Mouse (Mus musculus): ENCODE results near the gene Plcxd2. TPM values are rescaled to one million over a fixed set of nuclear protein-coding genes. Genes with fewer than 3 reads are reported as not detected.

The Plcxd2 gene
- polyA plus RNA-seq, 1 experiment from 2014 or later: 0.49 TPM

DNA sequence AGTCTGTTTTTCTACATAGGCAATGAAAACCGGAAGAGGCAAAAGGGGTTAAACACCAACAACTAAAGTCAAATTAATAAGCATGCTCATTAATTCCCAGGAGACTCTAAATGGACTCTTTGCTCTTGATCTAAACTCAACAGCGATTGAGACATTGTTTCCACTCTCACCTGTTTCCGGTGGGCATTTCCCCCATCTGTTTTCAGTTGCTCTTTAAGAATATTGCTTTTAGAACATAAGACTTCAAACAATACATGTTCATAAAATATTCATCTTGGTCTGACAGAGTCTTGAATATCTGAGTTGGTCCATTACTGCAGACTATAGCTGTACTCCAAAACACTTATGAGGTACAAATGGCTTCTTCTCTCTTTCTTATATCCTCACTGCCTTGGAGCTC is 9.0 kb downstream of the Plcxd2 start:
- Histone ChIP-seq H3K4me1 (ENCODE audit: control insufficient read depth, insufficient read depth, low read length) (no peaks in the 10 kb centered on the region), H3K36me3 (ENCODE audit: control insufficient read depth, insufficient read depth, low read length) (no peaks in the 10 kb centered on the region), H3K9ac (ENCODE audit: low read depth, low read length) (no peak overlapping the region), H3K4me2 (no peak overlapping the region), H3K27ac (ENCODE audit: low read depth, low read length) (no peak overlapping the region), H3K4me3 (ENCODE audit: low read depth, low read length) (no peak overlapping the region), H3K27me3 (ENCODE audit: control insufficient read depth, insufficient read depth, low read length) (no peaks in the 10 kb centered on the region), H3K9me3 (replicated peaks; ENCODE audit: control insufficient read depth, low read length) (no peaks in the 10 kb centered on the region)
- 89% methylated on average over 3 of the region's 3 CpGs for WGBS (ENCODE audit: insufficient replicate concordance)
- ATAC-seq (replicated peaks; ENCODE audit: insufficient number of reproducible peaks, low FRiP score, low TSS enrichment): no peak

- no peak for ATAC-seq (replicated peaks; ENCODE audit: insufficient number of reproducible peaks, low FRiP score, low TSS enrichment)
- Histone ChIP-seq H3K27ac (ENCODE audit: low read depth, low read length) (no peak overlapping the region), H3K9ac (ENCODE audit: low read depth, low read length) (no peak overlapping the region), H3K4me1 (ENCODE audit: control insufficient read depth, insufficient read depth, low read length) (no peaks in the 10 kb centered on the region), H3K27me3 (ENCODE audit: control insufficient read depth, insufficient read depth, low read length) (no peaks in the 10 kb centered on the region), H3K4me2 (no peak overlapping the region), H3K9me3 (replicated peaks; ENCODE audit: control insufficient read depth, low read length) (no peaks in the 10 kb centered on the region), H3K4me3 (ENCODE audit: low read depth, low read length) (no peak overlapping the region), H3K36me3 (ENCODE audit: control insufficient read depth, insufficient read depth, low read length) (no peaks in the 10 kb centered on the region)
- 78% methylated on average over 10 of the region's 10 CpGs for WGBS (ENCODE audit: insufficient replicate concordance)
Measured at GRCm38 (mm10) chr16:45999374-46000191, 10.4 kb downstream of the Plcxd2 start.

GRCm38 (mm10) chr16:45998231-45998630 is 11.8 kb downstream of the Plcxd2 start:
- Histone ChIP-seq H3K27ac (ENCODE audit: low read depth, low read length) (no peak overlapping the region), H3K9me3 (replicated peaks; ENCODE audit: control insufficient read depth, low read length) (no peaks in the 10 kb centered on the region), H3K4me2 (no peak overlapping the region), H3K27me3 (ENCODE audit: control insufficient read depth, insufficient read depth, low read length) (no peaks in the 10 kb centered on the region), H3K4me1 (ENCODE audit: control insufficient read depth, insufficient read depth, low read length) (no peaks in the 10 kb centered on the region), H3K9ac (ENCODE audit: low read depth, low read length) (no peak overlapping the region), H3K4me3 (ENCODE audit: low read depth, low read length) (no peak overlapping the region), H3K36me3 (ENCODE audit: control insufficient read depth, insufficient read depth, low read length) (no peaks in the 10 kb centered on the region)
- ATAC-seq (replicated peaks; ENCODE audit: insufficient number of reproducible peaks, low FRiP score, low TSS enrichment): no peak
- WGBS (ENCODE audit: insufficient replicate concordance): 64% methylated on average over 7 of the region's 7 CpGs

DNA sequence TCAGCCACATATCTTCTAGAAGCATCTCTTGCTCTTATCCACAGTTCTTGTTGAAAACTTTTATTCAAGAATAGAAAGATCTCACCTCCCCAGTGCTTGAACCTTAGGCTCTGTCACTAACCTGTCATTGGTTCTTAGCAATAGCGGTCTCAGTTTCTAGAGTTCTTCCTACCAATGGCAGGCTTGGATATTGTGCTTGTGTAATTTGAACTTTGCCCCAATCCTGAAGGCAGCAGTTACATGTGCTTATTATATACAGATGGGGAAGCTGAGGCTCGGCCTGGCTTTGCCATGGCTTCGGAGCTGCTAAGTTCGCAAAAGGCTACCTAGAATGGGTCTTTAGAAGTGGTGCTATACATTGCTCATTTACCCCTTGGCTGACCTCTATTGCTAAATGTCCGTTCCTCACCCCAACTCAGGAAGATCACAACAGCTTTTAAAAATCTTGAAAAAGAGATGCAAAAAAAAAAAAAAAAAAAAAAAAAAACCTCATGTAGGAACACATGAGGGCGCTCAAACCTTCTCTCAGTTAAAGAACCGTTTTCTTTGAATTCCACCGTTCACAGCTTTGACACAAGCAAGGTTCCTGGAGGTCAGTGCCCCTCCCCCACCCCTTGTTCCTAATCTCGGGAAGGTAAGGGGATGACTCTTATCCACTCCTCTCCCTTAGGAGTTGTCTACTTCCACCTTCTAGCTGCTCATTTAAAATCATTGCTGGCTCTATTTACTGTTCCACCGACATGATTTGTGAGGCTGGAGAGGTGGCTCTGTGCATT is 18.9 kb downstream of the Plcxd2 start:
- Histone ChIP-seq H3K27ac (ENCODE audit: low read depth, low read length) (no peak overlapping the region), H3K9ac (ENCODE audit: low read depth, low read length) (no peak overlapping the region), H3K9me3 (replicated peaks; ENCODE audit: control insufficient read depth, low read length) (no peaks in the 10 kb centered on the region), H3K4me1 (ENCODE audit: control insufficient read depth, insufficient read depth, low read length) (no peaks in the 10 kb centered on the region), H3K4me2 (no peak overlapping the region), H3K36me3 (ENCODE audit: control insufficient read depth, insufficient read depth, low read length) (no peaks in the 10 kb centered on the region), H3K4me3 (ENCODE audit: low read depth, low read length) (no peak overlapping the region), H3K27me3 (ENCODE audit: control insufficient read depth, insufficient read depth, low read length) (no peaks in the 10 kb centered on the region)
- 47% methylated on average over 10 of the region's 10 CpGs for WGBS (ENCODE audit: insufficient replicate concordance)
- ATAC-seq (replicated peaks; ENCODE audit: insufficient number of reproducible peaks, low FRiP score, low TSS enrichment): no peak

DNA sequence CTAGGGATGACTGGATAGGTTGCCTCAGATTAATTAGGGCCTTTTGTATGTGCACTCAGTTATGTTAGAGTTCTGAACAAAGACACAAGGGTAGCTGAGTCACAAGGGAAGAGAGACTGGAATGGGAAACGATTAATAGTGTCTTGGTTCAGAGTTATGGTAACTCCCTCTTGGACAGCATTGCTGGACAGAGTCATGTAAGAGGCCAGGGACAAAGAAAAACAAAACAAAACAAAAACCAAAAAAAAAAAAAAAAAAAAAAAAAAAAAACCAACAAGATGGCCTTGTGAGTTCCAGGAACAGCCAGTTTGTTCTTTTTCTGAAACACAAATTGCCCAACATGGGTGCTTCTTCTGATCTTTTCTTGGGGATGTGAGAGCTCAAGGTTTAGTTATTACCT is 23.8 kb downstream of the Plcxd2 start:
- H3K9ac ChIP-seq (ENCODE audit: low read depth, low read length): no peak overlapping the region
- H3K4me2 ChIP-seq: no peak overlapping the region
- H3K27me3 ChIP-seq (ENCODE audit: control insufficient read depth, insufficient read depth, low read length): no peaks in the 10 kb centered on the region
- H3K4me3 ChIP-seq (ENCODE audit: low read depth, low read length): no peak overlapping the region
- 69% methylated on average over 1 of the region's 1 CpGs for WGBS (ENCODE audit: insufficient replicate concordance)
- H3K4me1 ChIP-seq (ENCODE audit: control insufficient read depth, insufficient read depth, low read length): no peaks in the 10 kb centered on the region
- no peaks in the 10 kb centered on the region for H3K36me3 ChIP-seq (ENCODE audit: control insufficient read depth, insufficient read depth, low read length)
- no peak for ATAC-seq (replicated peaks; ENCODE audit: insufficient number of reproducible peaks, low FRiP score, low TSS enrichment)
- H3K9me3 ChIP-seq (replicated peaks; ENCODE audit: control insufficient read depth, low read length): no peaks in the 10 kb centered on the region
- no peak overlapping the region for H3K27ac ChIP-seq (ENCODE audit: low read depth, low read length)

DNA sequence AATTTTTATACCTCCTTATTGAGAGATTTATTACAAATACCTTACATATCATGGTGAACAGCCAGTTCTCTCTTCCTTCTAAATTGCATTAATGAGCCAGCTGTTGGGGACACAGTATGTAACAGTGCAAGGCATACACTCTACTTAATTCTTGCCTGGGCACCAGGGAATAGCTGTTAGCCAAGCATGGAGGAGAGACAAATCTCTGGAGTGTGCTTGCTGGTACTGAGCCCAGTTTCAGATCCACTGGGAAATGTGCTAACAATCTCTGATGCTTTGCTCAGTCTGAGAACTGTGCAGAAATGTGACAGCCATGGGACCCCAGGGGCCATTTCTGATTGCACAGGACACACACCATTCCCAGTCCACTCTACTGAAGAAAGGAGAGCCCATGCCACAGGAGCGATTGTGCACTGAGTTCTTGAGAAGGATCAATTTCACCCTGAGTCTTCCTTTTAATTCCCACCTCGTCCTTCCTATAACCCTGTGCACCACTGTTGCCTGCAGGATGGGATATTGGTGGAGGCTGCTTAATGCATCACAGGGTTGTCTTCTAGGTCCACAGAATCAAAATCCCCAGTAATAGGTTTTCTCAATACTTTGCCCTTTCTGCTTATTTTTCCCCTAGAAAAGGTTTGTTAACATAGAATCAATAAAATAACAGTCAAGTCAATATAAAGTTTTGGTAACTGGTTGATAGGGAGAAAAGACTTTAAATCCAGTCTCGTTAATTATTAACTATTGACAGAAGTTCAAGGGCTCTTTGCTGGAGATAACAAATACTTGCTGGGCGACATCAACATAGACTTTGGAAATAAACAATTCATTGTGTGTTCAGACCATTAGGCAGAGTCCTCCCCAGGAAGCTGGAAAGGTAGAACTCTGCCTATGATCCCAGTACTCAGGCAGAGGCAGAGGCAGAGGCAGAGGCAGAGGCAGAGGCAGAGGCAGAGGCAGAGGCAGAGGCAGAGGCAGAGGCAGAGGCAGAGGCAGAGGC is 25.1 kb downstream of the Plcxd2 start:
- Histone ChIP-seq H3K27me3 (ENCODE audit: control insufficient read depth, insufficient read depth, low read length) (no peaks in the 10 kb centered on the region), H3K4me3 (ENCODE audit: low read depth, low read length) (no peak overlapping the region), H3K9me3 (replicated peaks; ENCODE audit: control insufficient read depth, low read length) (no peaks in the 10 kb centered on the region), H3K9ac (ENCODE audit: low read depth, low read length) (no peak overlapping the region), H3K4me1 (ENCODE audit: control insufficient read depth, insufficient read depth, low read length) (no peaks in the 10 kb centered on the region), H3K36me3 (ENCODE audit: control insufficient read depth, insufficient read depth, low read length) (no peaks in the 10 kb centered on the region), H3K4me2 (no peak overlapping the region), H3K27ac (ENCODE audit: low read depth, low read length) (no peak overlapping the region)
- 73% methylated on average over 4 of the region's 4 CpGs for WGBS (ENCODE audit: insufficient replicate concordance)
- ATAC-seq (replicated peaks; ENCODE audit: insufficient number of reproducible peaks, low FRiP score, low TSS enrichment): no peak

- WGBS (ENCODE audit: insufficient replicate concordance): 80% methylated on average over 1 of the region's 1 CpGs
Measured at GRCm38 (mm10) chr16:45976251-45976650, 33.8 kb downstream of the Plcxd2 start.

More at GRCm38 (mm10) chr16:45976251-45976650, 33.8 kb downstream of the Plcxd2 start:
- Histone ChIP-seq H3K4me3 (ENCODE audit: low read depth, low read length) (no peak overlapping the region), H3K9ac (ENCODE audit: low read depth, low read length) (no peak overlapping the region), H3K27me3 (ENCODE audit: control insufficient read depth, insufficient read depth, low read length) (no peaks in the 10 kb centered on the region), H3K9me3 (replicated peaks; ENCODE audit: control insufficient read depth, low read length) (no peaks in the 10 kb centered on the region), H3K4me1 (ENCODE audit: control insufficient read depth, insufficient read depth, low read length) (no peaks in the 10 kb centered on the region), H3K36me3 (ENCODE audit: control insufficient read depth, insufficient read depth, low read length) (no peaks in the 10 kb centered on the region; the same call in 1 of the 2 replicates), H3K4me2 (no peak overlapping the region), H3K27ac (ENCODE audit: low read depth, low read length) (no peak overlapping the region)
- ATAC-seq (replicated peaks; ENCODE audit: insufficient number of reproducible peaks, low FRiP score, low TSS enrichment): no peak

Measured in heart, embryonic 11.5 days (tissue).